Mouse (Mus musculus) liver, postnatal 0 days (tissue): ENCODE measurements around the gene Tango6.

Experiments
- CTCF ChIP-seq: sonication (generic); IDR thresholded peaks from 2 replicates; pipeline ENCODE4 v1.5.1; 2016; ENCODE audit warnings: antibody characterized with exemption, low read depth
- EP300 ChIP-seq: IDR thresholded peaks from 2 replicates; pipeline ENCODE4 v1.6.1; 2016; ENCODE audit warnings: antibody characterized with exemption, low read depth, mild to moderate bottlenecking

- no peak for TF ChIP-seq CTCF
- no peak for TF ChIP-seq EP300
These were observed 39.6 kb downstream of the Tango6 start for GRCm38 (mm10) chr8:106722453-106722852.
